Mouse (Mus musculus): Measurements from ENCODE around the gene Kazald1.

DNA sequence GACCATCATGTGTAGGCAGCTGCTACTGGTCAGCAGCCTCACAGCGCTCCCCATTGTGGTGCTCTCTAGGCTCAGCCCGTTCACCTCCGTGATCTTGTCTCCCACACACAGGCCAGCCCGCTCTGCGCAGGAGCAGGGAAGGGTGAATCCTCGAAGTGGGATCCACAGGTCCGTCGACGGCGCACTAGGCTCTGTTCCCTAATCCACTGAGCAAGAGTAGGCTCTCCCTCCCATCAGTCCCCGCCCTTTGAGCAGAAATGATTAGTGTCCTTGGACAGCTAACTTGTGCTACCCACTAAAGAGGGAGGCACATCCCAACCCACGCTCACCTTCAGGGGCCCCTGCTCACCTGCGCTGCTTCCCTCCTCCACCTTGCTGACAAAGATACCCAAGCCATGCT lies 34.8 kb upstream of the Kazald1 start:
- no peak for TF ChIP-seq CTCF (IDR thresholded peaks at IDR 0.05; ENCODE audit: low read depth, low read length)
- TF ChIP-seq POLR2A (IDR thresholded peaks at IDR 0.05; ENCODE audit: extremely low read depth, insufficient read depth, low read length): no peak

Data from liver, adult 2 months (tissue).